Mouse (Mus musculus) MEL (cell line): ENCODE measurements around the gene Vrk2.

Source experiments
- CTCF ChIP-seq, 3 experiments: IDR thresholded peaks in 2 of 3; conservative IDR thresholded peaks in 1 of 3; 2 replicates each; pipeline ENCODE4 v1.5.1; 2011 to 2012; ENCODE audit warnings: low read length in 3 of 3, low read depth in 2 of 3, mild to moderate bottlenecking in 2 of 3, improper control_type of control experiment in 1 of 3, inconsistent platforms in 1 of 3, mixed read lengths in 1 of 3, moderate library complexity in 1 of 3; ENCODE audit not compliant: control insufficient read depth in 1 of 3, insufficient read depth in 1 of 3, poor library complexity in 1 of 3, severe bottlenecking in 1 of 3
- ELF1 ChIP-seq: IDR thresholded peaks from 2 replicates; pipeline ENCODE4 v1.6.1; 2014; ENCODE audit warnings: low read depth, mild to moderate bottlenecking, inconsistent platforms, low read length, improper control_type of control experiment, moderate library complexity
- GABPA ChIP-seq: IDR thresholded peaks from 2 replicates; pipeline ENCODE4 v1.6.1; 2012; ENCODE audit warnings: low read depth, mild to moderate bottlenecking, inconsistent platforms, low read length, improper control_type of control experiment, moderate library complexity
- HCFC1 ChIP-seq: IDR thresholded peaks from 2 replicates; pipeline ENCODE4 v1.6.1; 2012; ENCODE audit warnings: low read depth, mild to moderate bottlenecking, inconsistent platforms, low read length, improper control_type of control experiment, moderate library complexity
- JUND ChIP-seq: IDR thresholded peaks from 2 replicates; pipeline ENCODE4 v1.6.1; 2011; ENCODE audit warnings: low read depth, mild to moderate bottlenecking, improper control_type of control experiment, low read length
- KAT2A ChIP-seq: conservative IDR thresholded peaks from 2 replicates; pipeline ENCODE4 v1.6.1; 2012; ENCODE audit warnings: low read depth, low read length, improper control_type of control experiment, inconsistent platforms
- MAX ChIP-seq: IDR thresholded peaks from 2 replicates; pipeline ENCODE4 v1.6.1; 2011; ENCODE audit warnings: low read length, improper control_type of control experiment
- POLR2A ChIP-seq, 2 experiments: IDR thresholded peaks; 2 replicates each; pipeline ENCODE4 v1.6.1; 2011 to 2012; ENCODE audit warnings: low read length in 2 of 2, mild to moderate bottlenecking in 2 of 2, control low read depth in 1 of 2, improper control_type of control experiment in 1 of 2, low read depth in 1 of 2, moderate library complexity in 1 of 2; ENCODE audit not compliant: control insufficient read depth in 1 of 2, insufficient read depth in 1 of 2, poor library complexity in 1 of 2
- USF1 ChIP-seq: IDR thresholded peaks from 2 replicates; pipeline ENCODE4 v1.6.1; 2014; ENCODE audit warnings: low read depth, mild to moderate bottlenecking, inconsistent platforms, low read length, improper control_type of control experiment, moderate library complexity

DNA sequence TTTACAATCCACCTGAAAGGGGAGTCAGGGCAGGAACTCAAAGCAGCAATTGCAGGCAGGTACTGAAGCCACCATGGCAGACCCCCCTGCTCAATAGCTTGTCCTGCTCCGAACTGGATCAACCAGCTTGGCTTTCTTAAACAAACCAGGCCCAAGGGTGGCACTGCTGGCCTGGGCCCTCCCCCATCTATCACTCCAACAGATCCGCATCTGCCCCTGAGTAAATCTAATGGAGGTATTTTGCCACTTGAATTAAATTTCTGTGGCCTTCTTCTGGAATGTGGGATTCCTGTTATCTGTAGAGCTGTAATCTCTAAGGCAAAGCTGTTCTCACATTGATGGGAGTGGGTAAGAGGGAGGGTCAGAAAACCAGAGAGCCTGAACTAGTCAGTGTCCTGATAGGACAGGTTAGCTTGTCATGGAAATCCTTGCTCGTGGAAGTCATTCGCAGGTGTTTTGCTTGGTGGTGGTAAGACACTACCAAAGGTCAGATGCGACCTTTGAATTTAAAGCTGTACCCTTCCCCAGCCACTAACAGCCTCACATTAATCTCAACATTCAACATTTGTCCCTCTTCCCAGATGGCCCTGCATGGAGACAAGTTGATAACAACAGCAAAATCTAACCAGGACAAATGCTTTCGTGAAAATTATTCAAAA, 1.3 kb downstream of the Vrk2 start:
- TF ChIP-seq GABPA: no peak
- TF ChIP-seq POLR2A (IDR thresholded peaks at IDR 0.05; ENCODE audit: control insufficient read depth in 1 of 2, insufficient read depth in 1 of 2, low read depth in 1 of 2, low read length in 2 of 2, poor library complexity in 1 of 2): no peak
- no peak for TF ChIP-seq ELF1
- no peak for TF ChIP-seq JUND
- no peak for TF ChIP-seq CTCF (IDR thresholded peaks at IDR 0.05 in 2 of 3, conservative IDR thresholded peaks at IDR 0.05 in 1 of 3; ENCODE audit: control insufficient read depth in 1 of 3, insufficient read depth in 1 of 3, low read depth in 2 of 3, low read length in 3 of 3, poor library complexity in 1 of 3, severe bottlenecking in 1 of 3)
- no peak for TF ChIP-seq KAT2A
- no peak for TF ChIP-seq USF1
- no peak for TF ChIP-seq MAX
- 0 out of 2 replicates have a peak, but pooled peaks have one; percentile 2 for TF ChIP-seq HCFC1
